Mouse (Mus musculus): Measurements from ENCODE around the gene Gpr156.

DNA sequence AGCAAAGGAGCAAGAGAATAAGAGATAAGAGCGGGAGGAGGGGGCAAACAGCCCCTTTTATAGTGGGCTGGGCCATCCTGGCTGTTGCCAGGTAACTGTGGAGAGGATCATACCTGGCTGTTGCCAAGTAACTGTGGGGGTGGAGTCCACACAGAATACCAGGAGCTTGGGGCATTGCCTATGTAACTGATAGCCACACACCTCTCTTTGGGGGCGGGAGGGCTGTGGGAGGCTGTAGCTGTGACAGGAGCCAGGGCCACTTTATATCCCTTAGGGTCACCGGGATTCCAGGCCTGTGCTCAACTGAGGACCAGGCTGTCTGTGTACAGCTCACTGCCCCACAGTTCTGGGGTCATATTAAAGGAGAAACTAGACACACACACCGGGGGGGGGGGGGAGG, 40.5 kb downstream of the Gpr156 start:
- TF ChIP-seq CTCF (IDR thresholded peaks at IDR 0.05; ENCODE audit: low read depth) (no peak), EP300 (IDR thresholded peaks at IDR 0.05; ENCODE audit: low read depth) (no peak)

All from liver, postnatal 0 days (tissue).